Mouse (Mus musculus): ENCODE measurements around the gene AL731706.1. TPM values are rescaled to one million over a fixed set of nuclear protein-coding genes. Genes with fewer than 3 reads are reported as not detected.
A peak's percentile ranks its signal among the peaks of the same experiment; 100 is the strongest.

AL731706.1 gene
- total and polyA plus RNA-seq, 3 experiments, result 13.5 to 14.2 TPM; not detected in 1

GRCm38 (mm10) chr2:136909298-136909697 is 18.1 kb upstream of the AL731706.1 start:
- H3K4me3 ChIP-seq (ENCODE audit: control insufficient read depth in 1 of 2, insufficient read depth in 1 of 2, low read depth in 2 of 2, low read length in 2 of 2), result no peak overlapping the region
- no peaks in the 10 kb centered on the region; a peak in 1 of 4 replicates for H3K4me1 ChIP-seq (ENCODE audit: control insufficient read depth in 1 of 2, insufficient read depth in 2 of 2, low read length in 2 of 2)
- H3K9ac ChIP-seq (ENCODE audit: control insufficient read depth, low read depth, low read length, poor library complexity, severe bottlenecking), result no peak overlapping the region
- DNase-seq (ENCODE audit: low read depth, low spot score), result peak; percentile 26
- no peaks in the 10 kb centered on the region for H3K9me3 ChIP-seq (replicated peaks; ENCODE audit: insufficient read depth, low read length)
- TF ChIP-seq MYB (IDR thresholded peaks at IDR 0.05; ENCODE audit: low read depth, low read length), result no peak
- no peaks in the 10 kb centered on the region for H3K79me2 ChIP-seq (ENCODE audit: control insufficient read depth, insufficient read depth, low read length, poor library complexity)
- H3K36me3 ChIP-seq (ENCODE audit: control insufficient read depth in 1 of 2, insufficient read depth in 2 of 2, low read length in 2 of 2), result peaks cover 0 to 2% of the 10 kb centered on the region in 2 experiments; a peak in 3 of 4 replicates
- H3K27ac ChIP-seq (ENCODE audit: control insufficient read depth, low read depth, low read length), result no peak overlapping the region
- H3K27me3 ChIP-seq (ENCODE audit: control insufficient read depth in 1 of 2, insufficient read depth in 2 of 2, low read length in 2 of 2), result no peaks in the 10 kb centered on the region

GRCm38 (mm10) chr2:136908596-136908995 is 17.4 kb upstream of the AL731706.1 start:
- no peaks in the 10 kb centered on the region; a peak in 1 of 4 replicates for H3K4me1 ChIP-seq (ENCODE audit: control insufficient read depth in 1 of 2, insufficient read depth in 2 of 2, low read length in 2 of 2)
- no peaks in the 10 kb centered on the region for H3K27me3 ChIP-seq (ENCODE audit: control insufficient read depth in 1 of 2, insufficient read depth in 2 of 2, low read length in 2 of 2)
- no peak overlapping the region for H3K9ac ChIP-seq (ENCODE audit: control insufficient read depth, low read depth, low read length, poor library complexity, severe bottlenecking)
- H3K27ac ChIP-seq (ENCODE audit: control insufficient read depth, low read depth, low read length), result no peak overlapping the region
- H3K9me3 ChIP-seq (replicated peaks; ENCODE audit: insufficient read depth, low read length), result no peaks in the 10 kb centered on the region
- no peak for DNase-seq (ENCODE audit: low read depth, low spot score)
- H3K36me3 ChIP-seq (ENCODE audit: control insufficient read depth in 1 of 2, insufficient read depth in 2 of 2, low read length in 2 of 2), result peaks cover 0 to 2% of the 10 kb centered on the region in 2 experiments; a peak in 2 of 4 replicates
- no peaks in the 10 kb centered on the region for H3K79me2 ChIP-seq (ENCODE audit: control insufficient read depth, insufficient read depth, low read length, poor library complexity)
- TF ChIP-seq UBTF (IDR thresholded peaks at IDR 0.05; ENCODE audit: borderline replicate concordance, insufficient read depth, low read depth, low read length), result no peak
- no peak for TF ChIP-seq USF1 (IDR thresholded peaks at IDR 0.05; ENCODE audit: low read depth, low read length)
- no peak for TF ChIP-seq USF2 (IDR thresholded peaks at IDR 0.05; ENCODE audit: borderline replicate concordance in 1 of 2, insufficient read depth in 1 of 2, low read depth in 1 of 2, low read length in 2 of 2)
- no peak for TF ChIP-seq EP300 (IDR thresholded peaks at IDR 0.05; ENCODE audit: low read depth in 1 of 2, low read length in 2 of 2)
- no peak for TF ChIP-seq CTCF (IDR thresholded peaks at IDR 0.05 in 2 of 3, conservative IDR thresholded peaks at IDR 0.05 in 1 of 3; ENCODE audit: control insufficient read depth in 1 of 3, insufficient read depth in 1 of 3, low read depth in 2 of 3, low read length in 3 of 3, poor library complexity in 1 of 3, severe bottlenecking in 1 of 3)
- TF ChIP-seq MAFK (IDR thresholded peaks at IDR 0.05; ENCODE audit: borderline replicate concordance, low read depth, low read length), result no peak
- TF ChIP-seq MEF2A (IDR thresholded peaks at IDR 0.05; ENCODE audit: extremely low read depth, insufficient replicate concordance, low read depth, low read length, poor library complexity, severe bottlenecking), result no peak
- TF ChIP-seq ZNF384 (IDR thresholded peaks at IDR 0.05; ENCODE audit: low read depth, low read length), result no peak
- no peak for TF ChIP-seq ZKSCAN1 (IDR thresholded peaks at IDR 0.05; ENCODE audit: low read depth, low read length)
- TF ChIP-seq POLR2AphosphoS2 (IDR thresholded peaks at IDR 0.05; ENCODE audit: low read length), result no peak
- TF ChIP-seq ETS1 (IDR thresholded peaks at IDR 0.05; ENCODE audit: low read depth, low read length), result no peak
- no peak for TF ChIP-seq ELF1 (IDR thresholded peaks at IDR 0.05; ENCODE audit: low read depth, low read length)
- no peak for TF ChIP-seq MYC (IDR thresholded peaks at IDR 0.05; ENCODE audit: low read depth, low read length)
- no peak for TF ChIP-seq ZC3H11A (IDR thresholded peaks at IDR 0.05; ENCODE audit: low read depth, low read length)
- H3K4me3 ChIP-seq (ENCODE audit: control insufficient read depth in 1 of 2, insufficient read depth in 1 of 2, low read depth in 2 of 2, low read length in 2 of 2), result no peak overlapping the region

Measured in MEL (cell line).